Mouse (Mus musculus) embryonic fibroblast, embryonic 13.5 days (primary cell): ENCODE results near the gene Purb.
"Not testable (repeated sequence)": the region's sequence is repeated elsewhere in the genome, so short reads cannot be mapped to it uniquely, and the experiment has no call there.

Experiments
- CTCF ChIP-seq: IDR thresholded peaks from 2 replicates; pipeline ENCODE4 v1.5.1; 2011; ENCODE audit warnings: mild to moderate bottlenecking, control low read depth, low read length, moderate library complexity, borderline replicate concordance; ENCODE audit not compliant: insufficient read depth
- POLR2A ChIP-seq: IDR thresholded peaks from 2 replicates; pipeline ENCODE4 v1.6.1; 2011; ENCODE audit warnings: low read depth, mild to moderate bottlenecking, control low read depth, low read length, moderate library complexity

GRCm38 (mm10) chr11:6419156-6419555 is 56.6 kb downstream of the Purb start:
- not testable (repeated sequence) for TF ChIP-seq POLR2A, CTCF
